Mouse (Mus musculus): Measurements from ENCODE around the gene Kat6b. TPM values are rescaled to one million over a fixed set of nuclear protein-coding genes. Genes with fewer than 3 reads are reported as not detected.

Gene Kat6b
- polyA plus RNA-seq, 1 experiment from 2014 or later: 7.1 TPM

DNA sequence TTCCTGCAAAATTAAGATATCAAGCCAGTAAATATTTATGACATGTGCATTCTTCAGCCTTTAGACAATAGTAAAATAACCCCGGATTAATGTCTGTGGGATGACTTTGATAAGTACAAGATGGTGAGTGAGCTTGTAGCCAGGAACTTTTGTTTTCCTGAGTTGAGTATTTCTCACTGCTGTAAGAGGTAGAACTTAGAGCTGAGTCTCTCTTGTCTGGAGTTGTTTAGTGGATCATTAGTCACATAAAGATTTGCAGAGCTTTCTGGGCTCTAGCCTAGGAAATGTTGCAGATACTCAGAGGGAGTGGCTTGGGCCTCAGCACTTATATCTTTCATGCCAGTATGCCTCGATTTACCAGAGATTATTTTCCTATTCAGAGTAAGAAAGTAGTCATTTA is 106.7 kb downstream of the Kat6b start:
- 0 out of 2 replicates have a peak, but pooled peaks cover 3% of the 10 kb centered on the region for H3K9me3 ChIP-seq (ENCODE audit: control insufficient read depth, low read length)
- H3K4me1 ChIP-seq (ENCODE audit: control insufficient read depth, insufficient read depth, low read length): peaks cover 34% of the 10 kb centered on the region
- no peaks in the 10 kb centered on the region for H3K36me3 ChIP-seq (ENCODE audit: control insufficient read depth, insufficient read depth, low read length)
- no peak overlapping the region for H3K27ac ChIP-seq (ENCODE audit: low read length)
- H3K27me3 ChIP-seq (replicated peaks; ENCODE audit: control insufficient read depth, insufficient read depth, low read length): no peaks in the 10 kb centered on the region
- no peak overlapping the region for H3K4me2 ChIP-seq (ENCODE audit: low read depth, low read length)
- 34% methylated on average over 2 of the region's 2 CpGs for WGBS
- ATAC-seq: 0 out of 2 replicates have a peak, but pooled peaks have one; percentile 14
- H3K9ac ChIP-seq (ENCODE audit: low read depth, low read length): no peak overlapping the region
- no peak overlapping the region for H3K4me3 ChIP-seq (ENCODE audit: low read length)

DNA sequence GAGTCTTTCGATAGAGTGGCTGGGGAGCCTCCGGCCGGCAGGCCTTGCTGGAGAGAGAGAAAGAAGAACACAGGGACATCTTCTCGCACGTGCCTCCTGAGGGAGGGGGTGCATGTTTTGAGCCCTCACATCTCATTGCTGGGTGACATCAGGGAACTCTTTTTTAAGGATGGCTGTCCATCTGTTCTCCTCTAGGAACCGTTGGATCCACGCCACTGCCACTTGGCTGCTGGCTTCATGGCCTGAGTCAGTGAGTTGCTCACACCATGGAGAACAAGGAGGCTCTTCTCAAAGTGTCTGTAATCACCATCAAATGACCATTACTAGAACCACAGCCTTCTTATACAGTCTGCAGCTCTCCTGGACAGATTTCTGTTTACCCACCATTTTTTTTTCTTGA is 108.4 kb downstream of the Kat6b start:
- Histone ChIP-seq H3K9me3 (ENCODE audit: control insufficient read depth, low read length) (0 out of 2 replicates have a peak, but pooled peaks cover 3% of the 10 kb centered on the region), H3K36me3 (ENCODE audit: control insufficient read depth, insufficient read depth, low read length) (no peaks in the 10 kb centered on the region), H3K4me1 (ENCODE audit: control insufficient read depth, insufficient read depth, low read length) (peaks cover 29% of the 10 kb centered on the region), H3K27ac (ENCODE audit: low read length) (no peak overlapping the region), H3K4me3 (ENCODE audit: low read length) (no peak overlapping the region), H3K4me2 (ENCODE audit: low read depth, low read length) (peak overlapping the region; percentile 16; the same call in 1 of the 2 replicates), H3K9ac (ENCODE audit: low read depth, low read length) (no peak overlapping the region), H3K27me3 (replicated peaks; ENCODE audit: control insufficient read depth, insufficient read depth, low read length) (no peaks in the 10 kb centered on the region)
- ATAC-seq: no peak
- 89% methylated on average over 7 of the region's 7 CpGs for WGBS

DNA sequence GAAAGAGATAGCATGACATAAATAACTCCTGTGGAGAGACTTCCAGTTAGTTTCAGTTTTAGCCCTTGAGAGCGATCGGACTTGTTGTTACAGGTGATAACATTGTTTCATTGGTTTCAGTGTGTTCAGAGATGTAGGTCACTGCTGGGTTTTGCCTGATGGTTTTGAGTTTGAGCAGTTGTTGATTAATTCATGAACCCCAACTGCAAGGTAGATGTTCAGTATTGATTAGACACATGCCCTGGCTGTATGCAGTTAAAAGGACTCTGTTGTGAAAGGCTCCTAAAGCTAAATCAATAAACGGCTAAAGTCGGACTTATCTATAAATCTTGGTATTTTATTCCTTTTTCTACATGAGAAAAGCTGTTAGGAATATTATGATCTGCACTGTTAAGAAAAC is 109.0 kb downstream of the Kat6b start:
- H3K4me1 ChIP-seq (ENCODE audit: control insufficient read depth, insufficient read depth, low read length): peaks cover 23% of the 10 kb centered on the region
- H3K27me3 ChIP-seq (replicated peaks; ENCODE audit: control insufficient read depth, insufficient read depth, low read length): no peaks in the 10 kb centered on the region
- H3K9me3 ChIP-seq (ENCODE audit: control insufficient read depth, low read length): 0 out of 2 replicates have a peak, but pooled peaks cover 3% of the 10 kb centered on the region
- 0 out of 2 replicates have a peak overlapping the region, but pooled peaks have one; percentile 4 for H3K4me3 ChIP-seq (ENCODE audit: low read length)
- 73% methylated on average over 4 of the region's 4 CpGs for WGBS
- H3K27ac ChIP-seq (ENCODE audit: low read length): no peak overlapping the region
- peak overlapping the region; percentile 16; the same call in 1 of the 2 replicates for H3K4me2 ChIP-seq (ENCODE audit: low read depth, low read length)
- no peaks in the 10 kb centered on the region for H3K36me3 ChIP-seq (ENCODE audit: control insufficient read depth, insufficient read depth, low read length)
- ATAC-seq: no peak
- no peak overlapping the region for H3K9ac ChIP-seq (ENCODE audit: low read depth, low read length)

DNA sequence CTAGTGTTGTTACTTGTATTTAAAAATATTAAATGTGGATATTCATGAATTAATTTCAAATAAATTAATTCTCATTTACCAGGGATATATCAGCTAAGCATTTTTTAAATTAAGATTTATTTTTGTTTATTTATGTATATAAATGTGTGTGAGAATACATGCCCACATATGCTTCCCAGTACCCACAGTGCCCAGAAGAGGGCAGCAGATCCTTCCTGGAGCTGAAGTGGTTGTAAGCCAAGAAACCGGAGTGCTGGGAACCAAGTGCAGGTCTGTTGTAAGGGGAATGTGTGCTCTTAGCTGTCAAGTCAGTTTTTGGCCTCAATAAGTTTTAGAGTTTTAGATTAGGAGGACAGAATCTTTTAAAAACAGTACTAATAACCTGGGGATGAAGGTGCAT is 110.9 kb downstream of the Kat6b start:
- Histone ChIP-seq H3K4me1 (ENCODE audit: control insufficient read depth, insufficient read depth, low read length) (peaks cover 12% of the 10 kb centered on the region), H3K9ac (ENCODE audit: low read depth, low read length) (no peak overlapping the region), H3K9me3 (ENCODE audit: control insufficient read depth, low read length) (0 out of 2 replicates have a peak, but pooled peaks cover 3% of the 10 kb centered on the region), H3K4me3 (ENCODE audit: low read length) (no peak overlapping the region), H3K36me3 (ENCODE audit: control insufficient read depth, insufficient read depth, low read length) (peaks cover 2% of the 10 kb centered on the region; the same call in 1 of the 2 replicates), H3K27me3 (replicated peaks; ENCODE audit: control insufficient read depth, insufficient read depth, low read length) (no peaks in the 10 kb centered on the region), H3K27ac (ENCODE audit: low read length) (no peak overlapping the region), H3K4me2 (ENCODE audit: low read depth, low read length) (no peak overlapping the region)
- WGBS: 97% methylated on average over 1 of the region's 1 CpGs
- no peak for ATAC-seq

DNA sequence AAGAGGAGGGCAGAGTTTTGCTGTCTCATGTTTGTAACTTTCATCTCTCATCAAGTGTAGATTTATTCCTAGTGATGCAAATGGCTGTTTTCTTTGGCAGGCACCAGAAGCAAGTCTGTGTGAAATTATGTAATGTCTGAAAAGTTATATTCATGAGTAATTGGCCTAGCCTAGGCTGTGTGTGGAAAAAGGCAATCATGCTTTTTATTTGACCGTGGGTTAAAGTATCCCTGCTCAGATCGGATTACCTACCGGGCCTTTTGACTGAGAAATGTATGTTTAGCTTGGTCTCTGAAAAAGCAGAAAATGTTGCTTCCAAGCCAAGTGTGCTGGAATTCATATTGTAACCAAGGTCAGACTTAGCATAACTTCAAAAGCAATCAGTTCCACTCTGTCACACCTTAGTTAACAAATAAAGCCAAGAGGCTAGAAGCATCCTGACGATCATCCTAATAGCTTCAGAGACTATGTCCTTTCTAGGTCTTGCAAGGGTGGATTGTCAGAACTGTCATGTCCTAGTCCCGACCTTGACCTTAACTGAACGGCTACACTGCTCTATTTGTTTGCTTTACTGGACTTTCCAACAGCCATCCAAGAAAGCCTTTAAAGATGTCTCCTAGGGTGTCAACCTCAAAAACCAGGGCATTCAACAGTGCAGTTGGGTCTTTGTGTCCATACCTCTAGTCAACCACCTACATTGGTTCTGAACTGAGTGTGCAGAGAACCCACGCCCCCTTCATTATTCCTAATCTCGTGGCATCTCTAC is 111.9 kb downstream of the Kat6b start:
- Histone ChIP-seq H3K4me1 (ENCODE audit: control insufficient read depth, insufficient read depth, low read length) (peaks cover 7% of the 10 kb centered on the region; the same call in 1 of the 2 replicates), H3K36me3 (ENCODE audit: control insufficient read depth, insufficient read depth, low read length) (peaks cover 2% of the 10 kb centered on the region; the same call in 1 of the 2 replicates), H3K4me2 (ENCODE audit: low read depth, low read length) (no peak overlapping the region), H3K27ac (ENCODE audit: low read length) (no peak overlapping the region), H3K4me3 (ENCODE audit: low read length) (no peak overlapping the region), H3K27me3 (replicated peaks; ENCODE audit: control insufficient read depth, insufficient read depth, low read length) (no peaks in the 10 kb centered on the region), H3K9ac (ENCODE audit: low read depth, low read length) (no peak overlapping the region), H3K9me3 (ENCODE audit: control insufficient read depth, low read length) (0 out of 2 replicates have a peak, but pooled peaks cover 3% of the 10 kb centered on the region)
- 74% methylated on average over 8 of the region's 8 CpGs for WGBS
- ATAC-seq: no peak

DNA sequence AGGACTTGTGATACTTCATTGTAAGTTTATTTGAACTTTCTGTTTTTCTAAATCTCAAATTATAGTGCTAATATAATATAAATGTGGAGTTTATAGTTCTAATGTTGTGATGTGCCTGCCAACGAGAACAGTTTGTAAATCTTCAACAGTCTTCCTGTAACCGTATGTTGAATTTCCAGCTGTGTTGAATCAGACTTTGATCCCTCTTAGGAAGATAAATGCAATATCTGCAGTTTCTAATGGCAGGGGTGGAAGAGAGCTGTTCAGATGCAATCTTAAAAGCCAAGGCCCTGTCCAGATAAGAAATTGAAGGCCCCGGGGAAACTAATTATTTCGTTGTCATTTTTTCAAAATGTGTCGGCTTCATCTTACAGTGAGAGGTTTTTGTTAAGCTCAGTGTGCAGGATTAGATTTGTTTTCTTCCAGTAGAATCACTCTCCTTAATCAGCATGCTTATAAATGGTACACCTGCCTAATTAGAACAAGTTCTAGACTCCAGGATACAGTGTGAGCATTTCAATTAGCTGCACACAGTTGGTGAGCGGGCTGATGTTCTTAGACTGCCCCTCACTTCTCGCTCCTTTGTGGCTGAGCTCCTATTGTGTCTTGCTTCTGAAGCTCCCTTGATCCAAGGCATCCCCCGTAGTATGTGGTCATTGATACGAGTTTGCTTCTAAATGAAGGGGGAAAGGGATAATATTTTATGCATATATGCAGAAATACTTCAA is 118.4 kb downstream of the Kat6b start:
- Histone ChIP-seq H3K27ac (ENCODE audit: low read length) (0 out of 2 replicates have a peak overlapping the region, but pooled peaks have one; percentile 20), H3K9me3 (ENCODE audit: control insufficient read depth, low read length) (no peaks in the 10 kb centered on the region), H3K4me3 (ENCODE audit: low read length) (no peak overlapping the region), H3K27me3 (replicated peaks; ENCODE audit: control insufficient read depth, insufficient read depth, low read length) (no peaks in the 10 kb centered on the region), H3K36me3 (ENCODE audit: control insufficient read depth, insufficient read depth, low read length) (peaks cover 2% of the 10 kb centered on the region; the same call in 1 of the 2 replicates), H3K4me1 (ENCODE audit: control insufficient read depth, insufficient read depth, low read length) (peaks cover 31% of the 10 kb centered on the region), H3K9ac (ENCODE audit: low read depth, low read length) (no peak overlapping the region), H3K4me2 (ENCODE audit: low read depth, low read length) (no peak overlapping the region)
- ATAC-seq: peak; percentile 81
- WGBS: 46% methylated on average over 9 of the region's 9 CpGs

DNA sequence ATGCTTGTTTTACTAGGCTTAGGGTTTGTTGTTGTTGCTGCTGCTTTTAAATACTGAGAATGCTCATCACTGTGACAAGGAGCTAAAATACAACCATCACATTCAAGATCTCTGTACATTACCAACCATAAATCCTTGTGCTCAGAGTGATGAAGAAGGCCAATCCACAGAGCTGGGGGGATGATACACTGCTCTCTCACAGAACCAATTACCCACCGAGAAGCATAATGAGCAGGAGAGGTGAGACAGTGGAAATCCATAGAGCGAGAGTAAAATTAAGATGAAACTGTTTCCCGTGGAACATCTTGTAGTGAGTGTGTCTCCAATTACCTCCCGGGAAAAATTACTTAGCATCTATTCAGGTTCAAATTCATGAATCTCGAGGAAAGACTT is 118.9 kb downstream of the Kat6b start:
- Histone ChIP-seq H3K36me3 (ENCODE audit: control insufficient read depth, insufficient read depth, low read length) (peaks cover 2% of the 10 kb centered on the region; the same call in 1 of the 2 replicates), H3K4me2 (ENCODE audit: low read depth, low read length) (no peak overlapping the region), H3K27ac (ENCODE audit: low read length) (no peak overlapping the region), H3K4me3 (ENCODE audit: low read length) (no peak overlapping the region), H3K27me3 (replicated peaks; ENCODE audit: control insufficient read depth, insufficient read depth, low read length) (no peaks in the 10 kb centered on the region), H3K9me3 (ENCODE audit: control insufficient read depth, low read length) (no peaks in the 10 kb centered on the region), H3K4me1 (ENCODE audit: control insufficient read depth, insufficient read depth, low read length) (peaks cover 31% of the 10 kb centered on the region), H3K9ac (ENCODE audit: low read depth, low read length) (no peak overlapping the region)
- 77% methylated on average over 5 of the region's 5 CpGs for WGBS
- no peak for ATAC-seq

DNA sequence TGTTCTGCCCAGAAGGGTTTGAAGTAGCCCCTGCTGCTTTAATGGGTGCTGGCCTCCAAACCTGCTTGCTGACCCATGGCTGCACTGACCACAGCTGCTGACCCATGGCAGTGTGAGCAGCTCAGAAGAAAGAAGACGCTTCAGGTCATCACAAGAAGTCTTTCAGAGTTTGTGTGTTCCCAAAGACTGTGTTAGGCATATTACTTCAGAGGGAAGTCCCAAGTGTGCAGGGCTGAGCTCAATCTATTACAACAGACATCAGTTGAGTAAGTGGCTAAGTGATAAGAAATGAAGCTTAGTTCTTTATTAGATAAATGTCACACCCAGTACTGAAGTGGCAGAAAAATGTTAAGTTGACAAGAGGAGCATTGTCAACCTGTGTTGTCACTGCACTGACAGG is 119.4 kb downstream of the Kat6b start:
- H3K27ac ChIP-seq (ENCODE audit: low read length): no peak overlapping the region; the same call in 1 of the 2 replicates
- WGBS: 61% methylated on average over 1 of the region's 1 CpGs
- peaks cover 31% of the 10 kb centered on the region for H3K4me1 ChIP-seq (ENCODE audit: control insufficient read depth, insufficient read depth, low read length)
- H3K4me3 ChIP-seq (ENCODE audit: low read length): no peak overlapping the region
- no peaks in the 10 kb centered on the region for H3K9me3 ChIP-seq (ENCODE audit: control insufficient read depth, low read length)
- peaks cover 2% of the 10 kb centered on the region; the same call in 1 of the 2 replicates for H3K36me3 ChIP-seq (ENCODE audit: control insufficient read depth, insufficient read depth, low read length)
- ATAC-seq: peak; percentile 43
- H3K4me2 ChIP-seq (ENCODE audit: low read depth, low read length): no peak overlapping the region
- H3K9ac ChIP-seq (ENCODE audit: low read depth, low read length): no peak overlapping the region
- H3K27me3 ChIP-seq (replicated peaks; ENCODE audit: control insufficient read depth, insufficient read depth, low read length): no peaks in the 10 kb centered on the region

DNA sequence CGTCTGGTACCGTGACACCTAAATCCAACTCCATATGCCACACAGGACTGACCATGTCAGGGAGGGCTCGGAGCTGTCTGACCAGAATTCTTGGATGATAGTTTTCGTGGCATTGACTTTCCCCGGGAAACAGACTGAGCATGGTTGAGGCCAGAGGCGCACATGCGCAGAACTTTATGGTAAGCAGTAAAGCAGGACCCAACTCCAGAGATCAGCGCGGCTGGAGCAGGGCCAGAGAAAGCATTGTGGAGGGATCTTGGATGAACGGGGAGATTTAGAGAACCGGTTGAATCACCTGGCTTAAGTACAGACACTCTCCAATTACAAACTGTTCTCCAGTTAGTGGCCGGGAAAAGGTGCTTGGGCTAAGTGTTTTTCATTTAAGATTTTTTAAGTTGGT is 120.9 kb downstream of the Kat6b start:
- no peak for ATAC-seq
- Histone ChIP-seq H3K9me3 (ENCODE audit: control insufficient read depth, low read length) (no peaks in the 10 kb centered on the region), H3K27ac (ENCODE audit: low read length) (no peak overlapping the region), H3K4me2 (ENCODE audit: low read depth, low read length) (no peak overlapping the region), H3K4me1 (ENCODE audit: control insufficient read depth, insufficient read depth, low read length) (peaks cover 31% of the 10 kb centered on the region), H3K9ac (ENCODE audit: low read depth, low read length) (no peak overlapping the region), H3K27me3 (replicated peaks; ENCODE audit: control insufficient read depth, insufficient read depth, low read length) (no peaks in the 10 kb centered on the region), H3K4me3 (ENCODE audit: low read length) (no peak overlapping the region), H3K36me3 (ENCODE audit: control insufficient read depth, insufficient read depth, low read length) (0 out of 2 replicates have a peak, but pooled peaks cover 2% of the 10 kb centered on the region)
- 76% methylated on average over 12 of the region's 12 CpGs for WGBS
